In genomic region chr17:28313880-28314225, GRCm38 (mm10) we compare ENCODE assay signal across 8 mouse cellular contexts. TPM values are rescaled to one million over a fixed set of nuclear protein-coding genes. Genes with fewer than 3 reads are reported as not detected.
DNase-seq lines count a peak whose midpoint lies in the region; ATAC-seq and TF ChIP-seq lines count a peak whose summit lies in the region.

No protein-coding gene starts in this region.

- peak; percentile 6; the same call in 1 of the 2 replicates for ATAC-seq in hindbrain, embryonic 13.5 days (ENCODE audit: low FRiP score)
- ATAC-seq in midbrain, embryonic 14.5 days (ENCODE audit: low FRiP score, low TSS enrichment) = no peak

- H3K4me3 ChIP-seq in left cerebral cortex, adult 2 months = peak overlapping the region; percentile 74
- peak overlapping the region; percentile 82 for H3K4me3 ChIP-seq in hindbrain, embryonic 13.5 days
- H3K4me3 ChIP-seq in midbrain, embryonic 14.5 days (replicated peaks; ENCODE audit: low read depth, low read length) = peak overlapping the region; percentile 76

- no peaks in the 10 kb centered on the region for H3K27me3 ChIP-seq in hindbrain, embryonic 13.5 days
- H3K27me3 ChIP-seq in midbrain, embryonic 14.5 days (ENCODE audit: control insufficient read depth, insufficient read depth, low read length) = no peaks in the 10 kb centered on the region

- H3K4me2 ChIP-seq in hindbrain, embryonic 13.5 days = peak overlapping the region; percentile 87
- peak overlapping the region; percentile 87 for H3K4me2 ChIP-seq in midbrain, embryonic 14.5 days (ENCODE audit: low read length)

- intact Hi-C loops in left cerebral cortex, adult 2 months (cut with DNase I) = no loop called here
- intact Hi-C loops in left cerebral cortex, postnatal 14 days (cut with DNase I) = no loop called here

- no peak for TF ChIP-seq CTCF in left cerebral cortex, adult 2 months (IDR thresholded peaks at IDR 0.05)

- H3K9me3 ChIP-seq in hindbrain, embryonic 13.5 days = no peaks in the 10 kb centered on the region
- H3K9me3 ChIP-seq in midbrain, embryonic 14.5 days (ENCODE audit: control insufficient read depth, low read length) = no peaks in the 10 kb centered on the region

- peaks cover 28% of the 10 kb centered on the region for H3K36me3 ChIP-seq in hindbrain, embryonic 13.5 days
- peaks cover 24% of the 10 kb centered on the region for H3K36me3 ChIP-seq in midbrain, embryonic 14.5 days (ENCODE audit: control insufficient read depth, insufficient read depth, low read length)

- no peak for DNase-seq in left cerebral cortex, adult 2 months (ENCODE audit: extremely low spot score in 1 of 2, low spot score in 2 of 2)
- DNase-seq in left cerebral cortex, postnatal 14 days (ENCODE audit: low spot score in 2 of 2) = no peak
- DNase-seq in brain, adult 2 months (ENCODE audit: low read depth, low spot score) = peak; percentile 65
- DNase-seq in midbrain, embryonic 14.5 days = peak; percentile 65
- DNase-seq in thymus, postnatal 0 days (ENCODE audit: low spot score) = no peak
- DNase-seq in left cerebral cortex, adult 11 months (ENCODE audit: low spot score) = no peak
- DNase-seq in layer of hippocampus, postnatal 36 days = no peak

- H3K4me1 ChIP-seq in hindbrain, embryonic 13.5 days (replicated peaks) = peaks cover 26% of the 10 kb centered on the region
- H3K4me1 ChIP-seq in midbrain, embryonic 14.5 days (ENCODE audit: control insufficient read depth, insufficient read depth, low read length) = peaks cover 10% of the 10 kb centered on the region; the same call in 1 of the 2 replicates

- under 1% methylated on average over 11 of the region's 11 CpGs for WGBS in hindbrain, embryonic 13.5 days
- WGBS in midbrain, embryonic 14.5 days = 2% methylated on average over 11 of the region's 11 CpGs

- peak overlapping the region; percentile 62 for H3K27ac ChIP-seq in left cerebral cortex, adult 2 months
- peak overlapping the region; percentile 91 for H3K27ac ChIP-seq in hindbrain, embryonic 13.5 days
- peak overlapping the region; percentile 84 for H3K27ac ChIP-seq in midbrain, embryonic 14.5 days (replicated peaks; ENCODE audit: low read depth, low read length)

- H3K9ac ChIP-seq in hindbrain, embryonic 13.5 days = peak overlapping the region; percentile 86
- H3K9ac ChIP-seq in midbrain, embryonic 14.5 days (replicated peaks; ENCODE audit: low read length) = peak overlapping the region; percentile 87

RNA-seq across cellular contexts. Expression of gene Fance, which starts 0.5 kb away (rescaled TPM):
- total RNA-seq in left cerebral cortex, adult 2 months (2021) = 10 to 100 TPM; 21.5 to 26.1 TPM
- total RNA-seq in left cerebral cortex, postnatal 14 days (2021) = 10 to 100 TPM; 28.3 to 29.6 TPM
- polyA plus RNA-seq in hindbrain, embryonic 13.5 days (2015; fragmentation: Nextera tagmentation; extraction: Ambion mirVana) = 21.9 and 24.2 TPM in 2 replicates
- polyA plus RNA-seq in midbrain, embryonic 14.5 days (2014; fragmentation: Nextera tagmentation; extraction: Ambion mirVana) = 19.5 and 24.3 TPM in 2 replicates
- polyA plus RNA-seq in thymus, postnatal 0 days (2015; fragmentation: Nextera tagmentation; extraction: Ambion mirVana) = 20.7 and 27.6 TPM in 2 replicates
- 10 to 100 TPM; 25.2 to 27.9 TPM for total RNA-seq in layer of hippocampus, postnatal 36 days (2021)

RNA-seq across cellular contexts. Expression of gene Rpl10a, which starts 14.4 kb away (rescaled TPM):
- 100 to 1,000 TPM; 302 to 309 TPM for total RNA-seq in left cerebral cortex, adult 2 months (2021)
- total RNA-seq in left cerebral cortex, postnatal 14 days (2021) = 100 to 1,000 TPM; 365 to 369 TPM
- 336 and 366 TPM in 2 replicates for polyA plus RNA-seq in hindbrain, embryonic 13.5 days (2015; fragmentation: Nextera tagmentation; extraction: Ambion mirVana)
- 401 and 423 TPM in 2 replicates for polyA plus RNA-seq in midbrain, embryonic 14.5 days (2014; fragmentation: Nextera tagmentation; extraction: Ambion mirVana)
- 790 and 815 TPM in 2 replicates for polyA plus RNA-seq in thymus, postnatal 0 days (2015; fragmentation: Nextera tagmentation; extraction: Ambion mirVana)
- 100 to 1,000 TPM; 342 TPM for total RNA-seq in layer of hippocampus, postnatal 36 days (2021)

RNA-seq across cellular contexts. Expression of gene Tead3, which starts 36.8 kb away (rescaled TPM):
- total RNA-seq in left cerebral cortex, adult 2 months (2021) = 1 to 10 TPM; 2.9 to 3.0 TPM
- total RNA-seq in left cerebral cortex, postnatal 14 days (2021) = 1 to 10 TPM; 2.4 to 3.3 TPM
- 1.8 and 2.0 TPM in 2 replicates for polyA plus RNA-seq in hindbrain, embryonic 13.5 days (2015; fragmentation: Nextera tagmentation; extraction: Ambion mirVana)
- polyA plus RNA-seq in midbrain, embryonic 14.5 days (2014; fragmentation: Nextera tagmentation; extraction: Ambion mirVana) = 0.78 and 1.7 TPM in 2 replicates
- polyA plus RNA-seq in thymus, postnatal 0 days (2015; fragmentation: Nextera tagmentation; extraction: Ambion mirVana) = 2.1 and 2.2 TPM in 2 replicates
- 1 to 10 TPM; 1.7 to 3.7 TPM for total RNA-seq in layer of hippocampus, postnatal 36 days (2021)

RNA-seq across cellular contexts. Expression of gene Tulp1, which starts 51.2 kb away (rescaled TPM):
- not detected for total RNA-seq in left cerebral cortex, adult 2 months (2021)
- under 1 TPM in 1 of 2 experiments, not detected in 1; 0.66 TPM for total RNA-seq in left cerebral cortex, postnatal 14 days (2021)
- polyA plus RNA-seq in hindbrain, embryonic 13.5 days (2015; fragmentation: Nextera tagmentation; extraction: Ambion mirVana) = 2.1 and 2.2 TPM in 2 replicates
- 1.4 and 1.5 TPM in 2 replicates for polyA plus RNA-seq in midbrain, embryonic 14.5 days (2014; fragmentation: Nextera tagmentation; extraction: Ambion mirVana)
- 0.54 and 0.56 TPM in 2 replicates for polyA plus RNA-seq in thymus, postnatal 0 days (2015; fragmentation: Nextera tagmentation; extraction: Ambion mirVana)
- not detected for total RNA-seq in layer of hippocampus, postnatal 36 days (2021)

Comparison
In these comparisons a context has a peak if more than half of its experiments do, and no peak if none do; other contexts are left out.
1. DNase-seq: peak in brain, adult 2 months (single experiment) and midbrain, embryonic 14.5 days (single experiment); none in left cerebral cortex, adult 2 months (0 of 2), left cerebral cortex, postnatal 14 days (0 of 2), thymus, postnatal 0 days (single experiment), left cerebral cortex, adult 11 months (single experiment) and layer of hippocampus, postnatal 36 days (0 of 2).
2. Peak in every context shown above with its lines, with median percentiles within 50 percentile points of each other: H3K27ac ChIP-seq and H3K4me3 ChIP-seq.